Mouse (Mus musculus) cortical plate, adult 2 months (tissue): ENCODE measurements around the gene Egfl8. TPM values are rescaled to one million over a fixed set of nuclear protein-coding genes. Genes with fewer than 3 reads are reported as not detected.

Experiments
- H3K27ac ChIP-seq: fragments of 200-500 bp; 2 replicates; pipeline ENCODE4 v1.5.1; 2012; ENCODE audit warnings: low read length, control low read depth, inconsistent platforms; ENCODE audit not compliant: insufficient read depth
- H3K4me1 ChIP-seq: fragments of 200-500 bp; 2 replicates; pipeline ENCODE4 v1.6.1; 2011; ENCODE audit warnings: low read length; ENCODE audit not compliant: control insufficient read depth, insufficient read depth
- H3K4me3 ChIP-seq: fragments of 200-500 bp; 2 replicates; pipeline ENCODE4 v1.5.1; 2011; ENCODE audit warnings: mild to moderate bottlenecking, low read length, control low read depth; ENCODE audit not compliant: insufficient read depth
- CTCF ChIP-seq: fragments of 200-500 bp; IDR thresholded peaks from 2 replicates; pipeline ENCODE4 v1.5.1; 2011; ENCODE audit warnings: mild to moderate bottlenecking, control low read depth, low read length; ENCODE audit not compliant: insufficient read depth; ENCODE audit errors: extremely low read depth
- POLR2A ChIP-seq: fragments of 200-500 bp; IDR thresholded peaks from 2 replicates; pipeline ENCODE4 v1.6.1; 2011; ENCODE audit warnings: mild to moderate bottlenecking, low read length, control low read depth; ENCODE audit not compliant: insufficient read depth; ENCODE audit errors: extremely low read depth
- polyA plus RNA-seq: library from polyadenylated mRNA; depleted of rRNA; stranded (reverse); fragments of >200 nt; gene quantifications from 2 replicates; pipeline ENCODE4 v1.2.3, GENCODE M21; 2012

The Egfl8 gene
- polyA plus RNA-seq, 1 experiment, result 5.3 TPM

GRCm38 (mm10) chr17:34582528-34582927 is 33.2 kb downstream of the Egfl8 start:
- H3K27ac ChIP-seq, result no peak overlapping the region
- no peak for TF ChIP-seq POLR2A
- no peak overlapping the region for H3K4me3 ChIP-seq
- 0 out of 2 replicates have a peak, but pooled peaks cover 2% of the 10 kb centered on the region for H3K4me1 ChIP-seq

GRCm38 (mm10) chr17:34578070-34578469 is 37.7 kb downstream of the Egfl8 start:
- Histone ChIP-seq H3K4me3 (no peak overlapping the region), H3K4me1 (no peaks in the 10 kb centered on the region), H3K27ac (no peak overlapping the region)
- TF ChIP-seq POLR2A, result no peak

- Histone ChIP-seq H3K4me1 (no peaks in the 10 kb centered on the region), H3K27ac (no peak overlapping the region), H3K4me3 (no peak overlapping the region)
- TF ChIP-seq POLR2A (no peak), CTCF (no peak)
These were observed 39.2 kb downstream of the Egfl8 start for GRCm38 (mm10) chr17:34576577-34576976.

GRCm38 (mm10) chr17:34572361-34572760 is 43.4 kb downstream of the Egfl8 start:
- Histone ChIP-seq H3K27ac (no peak overlapping the region), H3K4me1 (no peaks in the 10 kb centered on the region), H3K4me3 (no peak overlapping the region)
- TF ChIP-seq POLR2A (no peak), CTCF (no peak)

- Histone ChIP-seq H3K27ac (no peak overlapping the region), H3K4me1 (no peaks in the 10 kb centered on the region), H3K4me3 (no peak overlapping the region)
- TF ChIP-seq POLR2A, result no peak
- TF ChIP-seq CTCF, result peak; percentile 28; the same call in 1 of the 2 replicates
These were observed 43.9 kb downstream of the Egfl8 start for GRCm38 (mm10) chr17:34571875-34572274.

- Histone ChIP-seq H3K4me3 (no peak overlapping the region), H3K27ac (no peak overlapping the region), H3K4me1 (no peaks in the 10 kb centered on the region)
- TF ChIP-seq CTCF (no peak), POLR2A (no peak)
These were observed 45.9 kb downstream of the Egfl8 start for GRCm38 (mm10) chr17:34569919-34570318.

- Histone ChIP-seq H3K4me1 (no peaks in the 10 kb centered on the region), H3K4me3 (no peak overlapping the region), H3K27ac (no peak overlapping the region)
- no peak for TF ChIP-seq CTCF
- no peak for TF ChIP-seq POLR2A
These were observed 47.4 kb downstream of the Egfl8 start for GRCm38 (mm10) chr17:34568421-34568820.

- TF ChIP-seq CTCF, result no peak
- no peak for TF ChIP-seq POLR2A
- H3K4me1 ChIP-seq, result no peaks in the 10 kb centered on the region
- H3K27ac ChIP-seq, result no peak overlapping the region
- H3K4me3 ChIP-seq, result no peak overlapping the region
These were observed 48.5 kb downstream of the Egfl8 start for GRCm38 (mm10) chr17:34567311-34567710.

GRCm38 (mm10) chr17:34564796-34565195 is 51.0 kb downstream of the Egfl8 start:
- Histone ChIP-seq H3K27ac (peak overlapping the region; percentile 81), H3K4me3 (peak overlapping the region; percentile 17; the same call in 1 of the 2 replicates), H3K4me1 (no peaks in the 10 kb centered on the region)
- TF ChIP-seq POLR2A, result 0 out of 2 replicates have a peak, but pooled peaks have one; percentile 24
- no peak for TF ChIP-seq CTCF

- Histone ChIP-seq H3K4me1 (no peaks in the 10 kb centered on the region), H3K27ac (peak within 1 kb of the TSS; percentile 81), H3K4me3 (peak within 1 kb of the TSS; percentile 17; the same call in 1 of the 2 replicates)
- TF ChIP-seq CTCF, result no peak
- TF ChIP-seq POLR2A, result no peak
These were observed 51.8 kb downstream of the Egfl8 start, which contains the start of gene Notch4 for GRCm38 (mm10) chr17:34564003-34564421. TSS of gene Notch4 (plus strand) at chr17:34564268.
